Mouse (Mus musculus) cortical plate, adult 2 months (tissue): ENCODE results near the gene Fbxo11.

Source experiments
- CTCF ChIP-seq: fragments of 200-500 bp; IDR thresholded peaks from 2 replicates; pipeline ENCODE4 v1.5.1; 2011; ENCODE audit warnings: mild to moderate bottlenecking, control low read depth, low read length; ENCODE audit not compliant: insufficient read depth; ENCODE audit errors: extremely low read depth
- POLR2A ChIP-seq: fragments of 200-500 bp; IDR thresholded peaks from 2 replicates; pipeline ENCODE4 v1.6.1; 2011; ENCODE audit warnings: mild to moderate bottlenecking, low read length, control low read depth; ENCODE audit not compliant: insufficient read depth; ENCODE audit errors: extremely low read depth

GRCm38 (mm10) chr17:87975229-87975853 is 89.8 kb downstream of the Fbxo11 start:
- no peak for TF ChIP-seq CTCF
- no peak for TF ChIP-seq POLR2A
